14 mouse cellular contexts compared by ENCODE assay signal in the genomic region with DNA sequence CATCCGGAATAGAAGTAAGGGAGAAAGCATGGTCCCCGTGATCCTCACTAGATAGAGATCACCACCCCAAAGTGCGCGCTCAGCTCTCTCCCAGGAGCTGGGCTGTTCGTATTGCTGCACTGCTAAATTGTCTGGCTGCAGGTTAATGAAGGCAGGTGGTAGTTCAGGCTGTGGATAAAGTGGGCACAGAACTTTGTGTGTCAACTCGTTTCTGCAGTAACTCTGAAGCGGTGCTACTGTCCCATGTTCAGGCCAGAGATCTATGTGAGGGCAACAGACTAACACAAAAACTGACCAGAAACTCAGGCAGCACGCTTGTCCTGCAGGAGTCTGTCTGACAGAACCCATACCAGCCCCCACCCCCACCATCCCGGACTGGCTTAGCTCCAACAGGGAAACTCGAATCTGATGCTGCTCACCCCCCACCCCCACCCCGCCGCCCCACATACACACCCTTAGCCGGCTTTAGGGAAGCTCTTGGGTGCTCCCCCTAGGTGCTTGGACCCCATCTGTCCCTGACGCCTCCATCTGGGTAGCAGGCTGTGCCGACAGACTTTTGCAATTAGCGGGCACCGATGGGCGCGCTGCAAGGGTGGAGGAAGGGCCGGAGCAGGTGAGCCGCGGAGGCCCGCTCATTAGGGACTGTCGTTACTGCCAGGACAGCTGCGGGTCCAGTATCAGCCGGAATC. TPM values are rescaled to one million over a fixed set of nuclear protein-coding genes. Genes with fewer than 3 reads are reported as not detected.
A peak's percentile ranks its signal among the peaks of the same experiment; 100 is the strongest.
DNase-seq lines count a peak whose midpoint lies in the region; ATAC-seq lines count a peak whose summit lies in the region.
"Had no signal": no experiment of that assay in that cellular context is flagged by ENCODE, and none has a peak within 500 bp of the region (broad histone marks: within the 10 kb centered on the region; RNA-seq: fewer than 3 reads in every experiment).

No protein-coding gene starts in this region.

- H3K27me3 ChIP-seq in forebrain, embryonic 15.5 days, result peaks cover 83% of the 10 kb centered on the region
- peaks cover 95% of the 10 kb centered on the region for H3K27me3 ChIP-seq in limb, embryonic 11.5 days (ENCODE audit: control insufficient read depth, insufficient read depth, low read length)
- H3K27me3 ChIP-seq in neural tube, embryonic 13.5 days, result peaks cover 100% of the 10 kb centered on the region
- peaks cover 100% of the 10 kb centered on the region for H3K27me3 ChIP-seq in kidney, embryonic 16.5 days (ENCODE audit: insufficient read depth, low read length)

- H3K9me3 ChIP-seq in forebrain, embryonic 15.5 days, result no peaks in the 10 kb centered on the region
- no peaks in the 10 kb centered on the region for H3K9me3 ChIP-seq in limb, embryonic 11.5 days (ENCODE audit: control insufficient read depth, low read length)
- H3K9me3 ChIP-seq in neural tube, embryonic 13.5 days, result no peaks in the 10 kb centered on the region
- no peaks in the 10 kb centered on the region for H3K9me3 ChIP-seq in kidney, embryonic 16.5 days (ENCODE audit: low read length)

- 5% methylated on average over 26 of the region's 26 CpGs for WGBS in forebrain, embryonic 15.5 days
- WGBS in limb, embryonic 11.5 days, result 3% methylated on average over 26 of the region's 26 CpGs
- WGBS in neural tube, embryonic 13.5 days, result 2% methylated on average over 26 of the region's 26 CpGs
- WGBS in kidney, embryonic 16.5 days, result 1% methylated on average over 26 of the region's 26 CpGs

- H3K4me1 ChIP-seq in forebrain, embryonic 15.5 days, result peaks cover 26% of the 10 kb centered on the region
- H3K4me1 ChIP-seq in limb, embryonic 11.5 days (ENCODE audit: control insufficient read depth, insufficient read depth, low read length), result peaks cover 6% of the 10 kb centered on the region; the same call in 1 of the 2 replicates
- peaks cover 21% of the 10 kb centered on the region for H3K4me1 ChIP-seq in neural tube, embryonic 13.5 days (replicated peaks)
- H3K4me1 ChIP-seq in kidney, embryonic 16.5 days (ENCODE audit: insufficient read depth, low read length), result no peaks in the 10 kb centered on the region

- peak overlapping the region; percentile 15 for H3K4me3 ChIP-seq in forebrain, embryonic 15.5 days
- H3K4me3 ChIP-seq in limb, embryonic 11.5 days (ENCODE audit: low read depth, low read length), result 0 out of 2 replicates have a peak overlapping the region, but pooled peaks have one; percentile 1
- H3K4me3 ChIP-seq in neural tube, embryonic 13.5 days, result no peak overlapping the region
- no peak overlapping the region for H3K4me3 ChIP-seq in kidney, embryonic 16.5 days (ENCODE audit: low read length)

- H3K36me3 ChIP-seq in forebrain, embryonic 15.5 days, result no peaks in the 10 kb centered on the region
- no peaks in the 10 kb centered on the region for H3K36me3 ChIP-seq in limb, embryonic 11.5 days (ENCODE audit: control insufficient read depth, insufficient read depth, low read length)
- no peaks in the 10 kb centered on the region for H3K36me3 ChIP-seq in neural tube, embryonic 13.5 days
- H3K36me3 ChIP-seq in kidney, embryonic 16.5 days (ENCODE audit: insufficient read depth, low read length), result no peaks in the 10 kb centered on the region
- H3K36me3 ChIP-seq: G1E had no signal

- ATAC-seq in forebrain, embryonic 15.5 days (replicated peaks), result peak; percentile 68
- ATAC-seq in limb, embryonic 11.5 days (ENCODE audit: insufficient number of reproducible peaks, low FRiP score, low TSS enrichment, low read depth), result no peak
- peak; percentile 60 for ATAC-seq in neural tube, embryonic 13.5 days (ENCODE audit: low read depth)
- ATAC-seq in kidney, embryonic 16.5 days (ENCODE audit: low FRiP score, low TSS enrichment), result no peak

- peak; percentile 24 to 46 for DNase-seq in layer of hippocampus, postnatal 10 days (ENCODE audit: low spot score in 2 of 2)
- DNase-seq in layer of hippocampus, postnatal 36 days, result no peak
- DNase-seq in limb, embryonic 11.5 days (ENCODE audit: low spot score), result peak; percentile 34
- no peak for DNase-seq in adrenal gland, adult 8-10 months
- no peak for DNase-seq in cerebellum, adult 9-11 months
- DNase-seq: kidney, adult 9 months; right cerebral cortex, adult 18-20 months had no signal

- peak overlapping the region; percentile 22; the same call in 1 of the 2 replicates for H3K4me2 ChIP-seq in forebrain, embryonic 15.5 days (replicated peaks)
- H3K4me2 ChIP-seq in limb, embryonic 11.5 days (ENCODE audit: low read depth, severe bottlenecking), result no peak overlapping the region
- H3K4me2 ChIP-seq in neural tube, embryonic 13.5 days, result no peak overlapping the region
- H3K4me2 ChIP-seq in kidney, embryonic 16.5 days (replicated peaks; ENCODE audit: low read depth, low read length), result no peak overlapping the region

- H3K27ac ChIP-seq in forebrain, embryonic 15.5 days (replicated peaks), result no peak overlapping the region
- no peak overlapping the region for H3K27ac ChIP-seq in limb, embryonic 11.5 days (replicated peaks; ENCODE audit: low read depth, low read length)
- H3K27ac ChIP-seq in neural tube, embryonic 13.5 days (replicated peaks), result no peak overlapping the region
- no peak overlapping the region for H3K27ac ChIP-seq in kidney, embryonic 16.5 days (ENCODE audit: low read length)

- no peak overlapping the region for H3K9ac ChIP-seq in forebrain, embryonic 15.5 days (replicated peaks)
- no peak overlapping the region for H3K9ac ChIP-seq in limb, embryonic 11.5 days (ENCODE audit: low read length)
- H3K9ac ChIP-seq in neural tube, embryonic 13.5 days, result no peak overlapping the region
- H3K9ac ChIP-seq in kidney, embryonic 16.5 days (replicated peaks; ENCODE audit: low read length), result no peak overlapping the region

RNA-seq across cellular contexts. Expression of a gene that starts 6.7 kb away (rescaled TPM):
- 10 to 100 TPM; 36.0 to 44.8 TPM for total RNA-seq in layer of hippocampus, postnatal 10 days (2021)
- total RNA-seq in layer of hippocampus, postnatal 36 days (2021), result 10 to 100 TPM; 29.1 to 33.7 TPM
- 7.1 and 8.6 TPM in 2 replicates for polyA plus RNA-seq in forebrain, embryonic 15.5 days (2015; fragmentation: Nextera tagmentation; extraction: Ambion mirVana)
- not detected in 2 replicates for polyA plus RNA-seq in limb, embryonic 11.5 days (2014; fragmentation: Nextera tagmentation; extraction: Ambion mirVana)
- 4.5 and 4.6 TPM in 2 replicates for polyA plus RNA-seq in neural tube, embryonic 13.5 days (2015; fragmentation: Nextera tagmentation; extraction: Ambion mirVana)
- not detected for total RNA-seq in adrenal gland, adult 8-10 months (2022)
- not detected in 2 replicates for polyA plus RNA-seq in kidney, embryonic 16.5 days (2015; fragmentation: Nextera tagmentation; extraction: Ambion mirVana)
- total RNA-seq: gastrocnemius, postnatal 4 days had no signal
- polyA plus RNA-seq: G1E; heart, embryonic 16.5 days; lung, embryonic 16.5 days had no signal

RNA-seq across cellular contexts. Expression of a gene that starts 37.6 kb away (rescaled TPM):
- 100 to 1,000 TPM; 159 to 174 TPM for total RNA-seq in layer of hippocampus, postnatal 10 days (2021)
- total RNA-seq in layer of hippocampus, postnatal 36 days (2021), result 100 to 1,000 TPM; 128 to 134 TPM
- 29.6 and 33.4 TPM in 2 replicates for polyA plus RNA-seq in forebrain, embryonic 15.5 days (2015; fragmentation: Nextera tagmentation; extraction: Ambion mirVana)
- polyA plus RNA-seq in limb, embryonic 11.5 days (2014; fragmentation: Nextera tagmentation; extraction: Ambion mirVana), result 0.13 TPM in 1 of 2 replicates, not detected in the other
- 20.9 and 26.0 TPM in 2 replicates for polyA plus RNA-seq in neural tube, embryonic 13.5 days (2015; fragmentation: Nextera tagmentation; extraction: Ambion mirVana)
- total RNA-seq in adrenal gland, adult 8-10 months (2022), result under 1 TPM in 1 of 4 experiments, not detected in 3; 0.20 TPM
- polyA plus RNA-seq in kidney, embryonic 16.5 days (2015; fragmentation: Nextera tagmentation; extraction: Ambion mirVana), result 0.14 TPM in 1 of 2 replicates, not detected in the other
- total RNA-seq: G1E had no signal
- polyA plus RNA-seq: G1E; lung, embryonic 16.5 days had no signal

Comparison
In these comparisons a context has a peak if more than half of its experiments do, and no peak if none do; other contexts are left out.
1. DNase-seq: peak in layer of hippocampus, postnatal 10 days (2 of 2) and limb, embryonic 11.5 days (single experiment); none in layer of hippocampus, postnatal 36 days (0 of 2), adrenal gland, adult 8-10 months (single experiment) and cerebellum, adult 9-11 months (single experiment).
2. ATAC-seq: peak in forebrain, embryonic 15.5 days (single experiment) and neural tube, embryonic 13.5 days (single experiment); none in limb, embryonic 11.5 days (single experiment) and kidney, embryonic 16.5 days (single experiment).
3. H3K4me3 ChIP-seq: peak in forebrain, embryonic 15.5 days (single experiment) and limb, embryonic 11.5 days (single experiment); none in neural tube, embryonic 13.5 days (single experiment) and kidney, embryonic 16.5 days (single experiment).
4. RNA of a gene that starts 37.6 kb away (polyA plus RNA-seq): 29.6 to 33.4 TPM in forebrain, embryonic 15.5 days and 20.9 to 26.0 TPM in neural tube, embryonic 13.5 days; 0.14 TPM in kidney, embryonic 16.5 days and 0.13 TPM in limb, embryonic 11.5 days; every median in the first group is over 10 times any median in the second.